In genomic region chr16:10958763-10959440, GRCm38 (mm10) we compare ENCODE assay signal across 10 mouse cellular contexts.
DNase-seq lines count a peak whose midpoint lies in the region; ATAC-seq and TF ChIP-seq lines count a peak whose summit lies in the region.
"Had no signal": no experiment of that assay in that cellular context is flagged by ENCODE, and none has a peak within 500 bp of the region (broad histone marks: within the 10 kb centered on the region; RNA-seq: fewer than 3 reads in every experiment).

No protein-coding gene starts in this region.

- H3K4me1 ChIP-seq in E14TG2a.4 (replicated peaks; ENCODE audit: low read depth, low read length), result peaks cover 74% of the 10 kb centered on the region
- H3K4me1 ChIP-seq in forebrain, embryonic 14.5 days (ENCODE audit: control insufficient read depth, insufficient read depth, low read length), result peaks cover 28% of the 10 kb centered on the region
- H3K4me1 ChIP-seq in intestine, postnatal 0 days (replicated peaks; ENCODE audit: control insufficient read depth, insufficient read depth, low read length), result no peaks in the 10 kb centered on the region
- H3K4me1 ChIP-seq in heart, embryonic 12.5 days (replicated peaks), result peaks cover 29% of the 10 kb centered on the region

- H3K27ac ChIP-seq in forebrain, embryonic 14.5 days (ENCODE audit: low read depth, low read length), result peak overlapping the region; percentile 87
- H3K27ac ChIP-seq in intestine, postnatal 0 days (ENCODE audit: low read depth, low read length), result no peak overlapping the region
- no peak overlapping the region; the same call in 1 of the 2 replicates for H3K27ac ChIP-seq in heart, embryonic 12.5 days (ENCODE audit: poor library complexity, severe bottlenecking)
- H3K27ac ChIP-seq: macrophage had no signal

- no peaks in the 10 kb centered on the region for H3K27me3 ChIP-seq in E14TG2a.4 (ENCODE audit: insufficient read depth, low read length)
- H3K27me3 ChIP-seq in forebrain, embryonic 14.5 days (replicated peaks; ENCODE audit: control insufficient read depth, insufficient read depth, low read length), result no peaks in the 10 kb centered on the region
- no peaks in the 10 kb centered on the region for H3K27me3 ChIP-seq in intestine, postnatal 0 days (replicated peaks; ENCODE audit: control insufficient read depth, insufficient read depth, low read length)
- H3K27me3 ChIP-seq in heart, embryonic 12.5 days (replicated peaks), result no peaks in the 10 kb centered on the region
- H3K27me3 ChIP-seq: Patski had no signal

- peak; percentile 18 for DNase-seq in 3T3-L1 (ENCODE audit: low read depth, low spot score)
- DNase-seq in forebrain, embryonic 14.5 days (ENCODE audit: low spot score), result peak; percentile 90
- DNase-seq in layer of hippocampus, postnatal 36 days, result peak; percentile 45 to 57
- DNase-seq in kidney, adult 18-20 months, result no peak
- DNase-seq in T-cell, adult 2 months (ENCODE audit: low spot score), result no peak

- H3K9ac ChIP-seq in forebrain, embryonic 14.5 days (ENCODE audit: low read length), result no peak overlapping the region
- H3K9ac ChIP-seq in intestine, postnatal 0 days (ENCODE audit: low read depth, low read length), result no peak overlapping the region
- no peak overlapping the region for H3K9ac ChIP-seq in heart, embryonic 12.5 days

- H3K9me3 ChIP-seq in E14TG2a.4 (ENCODE audit: low read length), result no peaks in the 10 kb centered on the region
- no peaks in the 10 kb centered on the region for H3K9me3 ChIP-seq in forebrain, embryonic 14.5 days (replicated peaks; ENCODE audit: control insufficient read depth, low read length)
- H3K9me3 ChIP-seq in intestine, postnatal 0 days (ENCODE audit: control insufficient read depth), result no peaks in the 10 kb centered on the region
- no peaks in the 10 kb centered on the region for H3K9me3 ChIP-seq in heart, embryonic 12.5 days (replicated peaks)

- peak; percentile 85 for ATAC-seq in forebrain, embryonic 14.5 days
- no peak for ATAC-seq in intestine, postnatal 0 days
- ATAC-seq in heart, embryonic 12.5 days (ENCODE audit: insufficient number of reproducible peaks, low FRiP score), result no peak
- ATAC-seq: Patski had no signal

- peak overlapping the region; percentile 41 for H3K4me3 ChIP-seq in E14TG2a.4 (replicated peaks; ENCODE audit: low read length)
- no peak overlapping the region for H3K4me3 ChIP-seq in forebrain, embryonic 14.5 days (ENCODE audit: low read depth, low read length)
- no peak overlapping the region for H3K4me3 ChIP-seq in intestine, postnatal 0 days (ENCODE audit: low read depth, low read length)
- no peak overlapping the region for H3K4me3 ChIP-seq in heart, embryonic 12.5 days

- TF ChIP-seq CTCF in E14TG2a.4 (conservative IDR thresholded peaks at IDR 0.05; ENCODE audit: low read length), result no peak
- TF ChIP-seq CTCF in intestine, postnatal 0 days (IDR thresholded peaks at IDR 0.05; ENCODE audit: low read depth), result no peak

- no peak overlapping the region for H3K4me2 ChIP-seq in forebrain, embryonic 14.5 days (ENCODE audit: low read length)
- no peak overlapping the region for H3K4me2 ChIP-seq in intestine, postnatal 0 days (replicated peaks; ENCODE audit: low read depth)
- no peak overlapping the region for H3K4me2 ChIP-seq in heart, embryonic 12.5 days

- 6% methylated on average over 7 of the region's 7 CpGs for WGBS in forebrain, embryonic 14.5 days
- WGBS in intestine, postnatal 0 days, result 85% methylated on average over 7 of the region's 7 CpGs
- WGBS in heart, embryonic 12.5 days, result 72% methylated on average over 7 of the region's 7 CpGs

- H3K36me3 ChIP-seq in E14TG2a.4 (ENCODE audit: insufficient read depth, low read length), result peaks cover 46% of the 10 kb centered on the region
- peaks cover 11% of the 10 kb centered on the region for H3K36me3 ChIP-seq in forebrain, embryonic 14.5 days (ENCODE audit: control insufficient read depth, insufficient read depth, low read length)
- H3K36me3 ChIP-seq in intestine, postnatal 0 days (ENCODE audit: control insufficient read depth, insufficient read depth), result peaks cover 47% of the 10 kb centered on the region
- peaks cover 60% of the 10 kb centered on the region for H3K36me3 ChIP-seq in heart, embryonic 12.5 days

Comparison
In these comparisons a context has a peak if more than half of its experiments do, and no peak if none do; other contexts are left out.
1. DNase-seq: peak in 3T3-L1 (single experiment), forebrain, embryonic 14.5 days (single experiment) and layer of hippocampus, postnatal 36 days (2 of 2); none in kidney, adult 18-20 months (single experiment) and T-cell, adult 2 months (single experiment).